Mouse (Mus musculus) heart, postnatal 4 days (tissue): Measurements from ENCODE around the gene 2010005H15Rik. TPM values are rescaled to one million over a fixed set of nuclear protein-coding genes. Genes with fewer than 3 reads are reported as not detected.
"Not testable (repeated sequence)": the region's sequence is repeated elsewhere in the genome, so short reads cannot be mapped to it uniquely, and the experiment has no call there.

Source experiments
- DNase-seq: peaks from one replicate; pipeline ENCODE4 v3.0.0; 2021
- total RNA-seq, 2 experiments: library from RNA; stranded (reverse); gene quantifications; 2 replicates each; pipeline ENCODE4 v1.2.3; 2021

Gene 2010005H15Rik
- 1 to 10 TPM in 1 of 2 experiments, not detected in 1; 1.1 TPM for total RNA-seq

DNA sequence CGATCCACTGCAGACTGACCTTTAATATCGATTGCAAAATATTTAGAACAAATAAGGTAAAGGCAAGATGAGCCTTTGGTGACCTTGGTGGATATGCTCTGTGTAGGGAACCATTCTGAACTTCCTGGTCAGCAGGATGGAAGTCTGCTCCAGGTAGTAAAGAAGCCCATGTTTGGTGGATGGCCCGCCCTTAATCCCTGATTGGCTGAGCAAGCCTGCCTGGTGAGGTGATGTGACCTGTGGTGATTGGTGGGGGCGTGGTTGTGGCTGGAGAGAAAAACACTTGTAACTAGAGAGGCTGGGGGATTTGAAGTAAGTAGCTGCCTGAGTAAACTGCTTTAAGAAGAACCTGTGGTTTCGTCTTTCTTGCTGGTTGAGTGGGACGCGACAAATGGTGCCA is at the start of gene 2010005H15Rik:
TSS of gene 2010005H15Rik (plus strand) at position 301 of the 400 bp plus-strand sequence.
- DNase-seq: not testable (repeated sequence)

DNA sequence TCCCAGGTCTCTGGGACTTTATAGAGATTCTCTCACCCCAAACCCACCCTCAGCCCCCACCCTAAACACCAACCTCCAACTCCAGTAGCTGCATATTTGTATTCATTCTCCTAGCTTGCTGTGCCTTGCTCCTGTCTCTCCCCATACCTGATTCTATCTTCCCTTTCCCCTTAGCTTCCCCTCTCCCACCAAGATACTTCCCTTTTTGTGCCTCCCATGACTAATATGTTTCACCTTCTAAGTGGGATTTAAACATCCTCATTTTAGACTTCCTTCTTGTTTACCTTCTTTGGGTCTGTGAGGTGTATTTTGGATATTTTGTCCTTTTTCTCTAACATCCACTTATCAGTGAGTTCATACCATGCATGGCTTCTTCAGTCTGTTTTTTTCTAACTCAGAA is 45.2 kb upstream of the 2010005H15Rik start:
- DNase-seq: no peak

DNA sequence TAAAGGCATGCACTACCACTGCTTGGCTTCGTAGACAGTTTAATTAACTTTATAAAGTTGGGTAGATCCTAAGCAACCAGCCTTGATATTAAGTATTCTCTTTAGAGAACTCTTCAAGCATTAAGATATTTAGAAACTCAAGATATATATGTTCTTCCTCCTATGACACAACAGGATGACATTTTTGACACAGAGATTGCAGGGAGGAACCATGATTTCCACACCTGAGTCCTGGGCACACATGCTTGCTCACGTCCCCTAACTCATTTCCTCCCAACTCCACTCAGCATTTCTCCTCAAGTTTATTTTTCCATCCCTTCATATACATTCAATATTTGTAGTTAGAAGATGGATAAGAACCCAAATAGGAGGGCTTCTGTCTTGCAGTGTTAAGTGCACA is 41.4 kb upstream of the 2010005H15Rik start:
- DNase-seq: no peak

DNA sequence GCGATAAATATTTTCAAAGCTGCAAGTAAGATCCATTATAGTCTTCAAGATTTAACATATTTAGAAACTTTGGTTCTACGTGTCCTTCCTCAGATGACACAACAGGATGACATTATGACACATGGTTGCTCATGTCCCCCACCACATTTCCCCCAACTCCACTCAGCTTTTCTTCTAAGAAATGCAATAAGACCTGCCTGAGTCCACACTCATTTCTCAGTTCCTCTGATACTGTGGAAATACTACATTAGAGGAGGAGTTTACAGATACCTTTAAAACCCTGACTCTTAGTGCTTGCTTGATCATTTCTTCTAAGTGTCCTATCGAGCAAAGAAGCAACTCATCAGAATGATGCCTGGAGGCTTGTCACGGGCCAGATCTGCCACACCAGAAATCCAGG is 37.4 kb upstream of the 2010005H15Rik start, which contains the start of gene Gm5483:
TSS of gene Gm5483 (plus strand) at position 301 of the 400 bp plus-strand sequence.
- DNase-seq: not testable (repeated sequence)

DNA sequence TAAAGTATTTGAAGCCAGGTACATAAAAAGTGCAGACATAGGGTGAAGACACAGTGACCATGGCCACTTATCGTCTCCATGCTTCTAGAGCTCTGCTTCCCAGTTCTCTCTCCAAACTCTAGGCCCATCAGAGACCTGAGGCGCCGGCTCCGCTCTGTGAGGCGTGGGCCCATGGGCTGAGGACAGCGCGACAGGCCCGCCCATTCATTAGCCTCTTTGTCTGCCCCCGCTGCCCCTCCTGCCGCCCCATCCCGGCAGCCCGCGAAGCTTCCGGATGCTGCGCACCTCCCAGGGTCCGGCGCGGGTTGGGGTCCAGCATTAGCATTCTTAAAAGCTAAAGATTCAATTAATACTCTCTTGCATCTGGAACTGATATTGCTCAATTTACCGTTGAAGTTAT is 22.0 kb upstream of the 2010005H15Rik start:
- no peak for DNase-seq

DNA sequence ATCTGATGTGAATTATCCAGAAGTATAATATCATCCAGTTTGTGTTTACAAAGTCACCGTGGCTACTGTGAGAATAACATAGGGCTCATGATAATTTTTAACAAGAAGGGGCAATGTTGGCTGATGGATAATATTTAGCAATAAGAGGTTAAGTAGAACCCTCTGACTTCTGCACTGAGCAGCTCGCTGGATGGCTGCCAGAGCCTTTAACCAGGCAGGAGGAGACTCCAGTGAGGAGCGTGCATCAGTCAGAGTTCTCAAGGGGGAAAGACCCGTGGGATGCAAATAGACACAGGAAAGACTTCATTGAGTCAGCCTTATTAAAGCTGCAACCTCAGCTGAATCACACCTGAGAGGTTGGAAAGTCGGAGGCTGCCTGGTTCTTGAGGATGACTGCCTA is 17.4 kb upstream of the 2010005H15Rik start:
- DNase-seq: no peak

DNA sequence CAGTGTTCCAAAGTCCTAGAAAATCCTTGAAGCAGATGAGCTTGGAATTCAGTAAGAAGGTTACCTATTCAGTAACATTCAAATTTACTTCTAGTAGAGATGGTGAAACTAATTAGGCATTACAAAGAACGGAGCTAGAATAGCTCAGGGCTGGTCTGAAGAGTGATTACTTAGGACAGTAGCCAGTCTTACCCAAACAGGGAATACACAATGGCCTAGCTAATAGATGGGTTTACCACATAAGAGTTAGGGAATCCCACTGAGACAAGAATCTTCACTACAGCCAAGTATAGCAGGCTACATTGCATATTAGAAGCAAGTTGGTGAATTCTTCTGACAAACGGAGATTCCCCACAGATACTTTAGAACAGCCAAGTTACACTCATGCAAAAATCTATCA is 15.6 kb upstream of the 2010005H15Rik start:
- not testable (repeated sequence) for DNase-seq

DNA sequence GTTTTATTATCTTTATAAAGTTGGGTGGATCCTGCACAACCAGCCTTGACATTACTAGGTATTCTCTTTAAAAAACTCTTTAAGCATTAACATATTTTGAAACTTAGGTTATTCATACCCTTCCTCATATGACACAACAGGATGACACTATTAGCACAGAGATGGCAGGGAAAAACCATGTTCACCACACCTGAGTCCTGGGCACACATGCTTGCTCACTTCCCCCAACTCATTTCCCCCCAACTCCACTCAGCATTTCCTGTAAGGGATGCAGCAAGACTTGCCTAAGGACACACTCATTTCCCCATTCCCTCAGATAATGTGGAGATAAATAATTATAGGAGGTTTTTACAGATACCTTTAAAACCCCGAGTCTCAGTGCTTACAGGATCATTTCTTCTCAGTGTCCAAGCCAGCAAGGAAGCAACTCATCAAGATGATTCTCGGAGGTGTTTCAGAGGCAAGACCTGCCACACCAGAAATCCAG is 11.3 kb upstream of the 2010005H15Rik start, which contains the start of gene Gm5416:
TSS of gene Gm5416 (plus strand) at position 437 of the 487 bp plus-strand sequence.
- DNase-seq: no peak

DNA sequence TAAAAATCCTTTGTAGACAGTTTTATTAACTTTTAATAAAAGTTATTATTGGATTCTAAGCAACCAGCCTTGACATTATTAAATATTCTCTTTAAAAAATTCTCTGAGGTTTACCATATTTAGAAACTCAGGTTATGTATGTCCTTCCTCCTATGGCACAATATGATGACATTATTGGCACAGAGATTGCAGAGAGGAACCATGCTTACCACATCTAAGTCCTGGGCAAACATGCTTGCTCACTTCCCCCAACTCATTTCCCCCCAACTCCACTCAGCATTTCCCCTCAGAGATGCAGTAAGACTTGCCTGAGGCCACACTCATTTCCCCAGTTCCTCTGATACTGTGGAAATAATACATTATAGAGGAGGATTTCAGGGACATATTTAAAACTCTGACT is 39.3 kb downstream of the 2010005H15Rik start:
- DNase-seq: not testable (repeated sequence)

DNA sequence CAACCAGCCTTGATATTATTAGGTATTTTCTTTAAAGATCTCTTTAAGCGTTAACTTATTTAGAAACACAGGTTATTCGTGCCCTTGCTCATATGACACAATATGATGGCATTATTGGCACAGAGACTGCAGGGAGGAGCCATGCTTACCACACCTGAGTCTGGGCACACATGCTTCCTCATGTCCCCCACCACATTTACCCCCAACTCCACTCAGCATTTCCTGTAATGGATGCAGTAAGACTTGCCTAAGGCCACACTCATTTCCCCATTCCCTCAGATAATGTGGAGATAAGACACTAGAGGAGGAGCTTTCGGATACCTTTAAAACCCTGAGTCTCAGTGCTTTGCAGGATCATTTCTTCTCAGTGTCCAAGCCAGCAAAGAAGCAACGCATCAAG is 55.5 kb downstream of the 2010005H15Rik start, which contains the start of gene Stfa1:
TSS of gene Stfa1 (plus strand) at position 156 of the 400 bp plus-strand sequence.
- DNase-seq: not testable (repeated sequence)

DNA sequence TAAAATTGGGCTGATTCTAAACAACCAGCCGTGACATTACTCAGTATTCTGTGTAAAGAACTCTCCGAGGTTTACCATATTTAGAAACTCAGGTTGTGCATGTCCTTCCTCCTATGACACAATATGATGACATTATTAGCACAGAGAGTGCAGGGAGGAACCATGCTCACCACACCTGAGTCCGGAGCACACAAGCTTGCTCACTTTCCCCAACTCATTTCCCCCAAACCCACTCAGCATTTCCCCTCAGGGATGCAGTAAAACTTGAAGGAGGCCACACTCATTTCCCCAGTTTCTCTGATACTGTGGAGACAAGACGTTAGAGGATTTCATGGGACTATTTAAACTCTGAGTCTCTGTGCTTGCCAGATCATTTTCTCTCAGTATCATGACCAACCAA is 67.9 kb downstream of the 2010005H15Rik start:
- DNase-seq: no peak

Other genes starting within 250 kb of the 2010005H15Rik start
- gene Kpna1, start 242.7 kb upstream of the 2010005H15Rik start, total RNA-seq: 100 to 1,000 TPM; 105 to 108 TPM
- gene Wdr5b, start 180.3 kb upstream of the 2010005H15Rik start, total RNA-seq: 1 to 10 TPM; 5.9 to 6.1 TPM
- gene Fam162a, start 149.9 kb upstream of the 2010005H15Rik start, total RNA-seq: 100 to 1,000 TPM; 229 to 235 TPM
- gene Ccdc58, start 149.8 kb upstream of the 2010005H15Rik start, total RNA-seq: 10 to 100 TPM; 57.1 to 59.1 TPM
- not detected for gene Csta1, start 90.2 kb upstream of the 2010005H15Rik start, total RNA-seq
- gene Stfa2l1, start 64.7 kb upstream of the 2010005H15Rik start, total RNA-seq: 1 to 10 TPM; 1.8 to 2.4 TPM
- 1 to 10 TPM; 2.6 to 3.8 TPM for gene Gm5483, start 37.3 kb upstream of the 2010005H15Rik start, total RNA-seq
- not detected for gene Gm5416, start 11.1 kb upstream of the 2010005H15Rik start, total RNA-seq
- gene Stfa1, start 55.5 kb downstream of the 2010005H15Rik start, total RNA-seq: 1 to 10 TPM; 3.5 to 6.2 TPM
- not detected for gene BC117090, start 112.9 kb downstream of the 2010005H15Rik start, total RNA-seq
- gene BC100530, start 146.3 kb downstream of the 2010005H15Rik start, total RNA-seq: 1 to 10 TPM; 2.6 to 3.1 TPM
- gene Stfa2, start 187.0 kb downstream of the 2010005H15Rik start, total RNA-seq: 1 to 10 TPM; 2.6 to 3.0 TPM
- gene Stfa3, start 233.9 kb downstream of the 2010005H15Rik start, total RNA-seq: 1 to 10 TPM in 1 of 2 experiments, not detected in 1; 1.8 TPM